Mouse (Mus musculus) forebrain, embryonic 13.5 days (tissue): ENCODE data around the gene C1ql4. TPM values are rescaled to one million over a fixed set of nuclear protein-coding genes. Genes with fewer than 3 reads are reported as not detected.

ENCODE experiments used
- ATAC-seq: fragments of 200-750 bp; cut with Nextera tagmentation; 2 replicates; pipeline ENCODE4 v1.8.0; 2017
- H3K27ac ChIP-seq: fragments of 300-500 bp; sonication (generic); 2 replicates; pipeline ENCODE4 v1.5.1; 2015; ENCODE audit warnings: inconsistent platforms, mild to moderate bottlenecking, moderate library complexity
- H3K27me3 ChIP-seq: fragments of 300-500 bp; sonication (generic); 2 replicates; pipeline ENCODE4 v1.6.1; 2015; ENCODE audit warnings: mild to moderate bottlenecking, inconsistent platforms
- H3K36me3 ChIP-seq: fragments of 300-500 bp; sonication (generic); 2 replicates; pipeline ENCODE4 v1.6.1; 2015; ENCODE audit warnings: mild to moderate bottlenecking, inconsistent platforms; ENCODE audit not compliant: poor library complexity, severe bottlenecking
- H3K4me1 ChIP-seq: fragments of 300-500 bp; sonication (generic); 2 replicates; pipeline ENCODE4 v1.6.1; 2015; ENCODE audit warnings: inconsistent platforms
- H3K4me2 ChIP-seq: fragments of 300-500 bp; sonication (generic); 2 replicates; pipeline ENCODE4 v1.6.1; 2015; ENCODE audit warnings: inconsistent platforms, mild to moderate bottlenecking, moderate library complexity
- H3K4me3 ChIP-seq: fragments of 300-500 bp; sonication (generic); 2 replicates; pipeline ENCODE4 v1.5.1; 2015; ENCODE audit warnings: mild to moderate bottlenecking, inconsistent platforms
- H3K9ac ChIP-seq: fragments of 300-500 bp; sonication (generic); 2 replicates; pipeline ENCODE4 v1.6.1; 2015; ENCODE audit warnings: mild to moderate bottlenecking, inconsistent platforms
- H3K9me3 ChIP-seq: fragments of 300-500 bp; sonication (generic); replicated peaks from 2 replicates; pipeline ENCODE4 v1.6.1; 2016; ENCODE audit warnings: inconsistent platforms
- WGBS: fragments of 180-500 bp; shearing (Covaris S2); methylation state at CpG from one replicate; pipeline ENCODE4 v1.1.7; 2015; 5-methylcytosine and 5-hydroxymethylcytosine counted together
- microRNA-seq: library from miRNA; unstranded; fragments of <30 nt; microRNA quantifications from one replicate; pipeline ENCODE4, GENCODE M21; 2016
- polyA plus RNA-seq: library from polyadenylated mRNA; unstranded; fragments of >200 nt; fragmentation: Nextera tagmentation; extraction: Ambion mirVana; gene quantifications from 2 replicates; pipeline ENCODE4 v1.2.1, GENCODE M21; 2015

The C1ql4 gene
- polyA plus RNA-seq, 1 experiment from 2014 or later = not detected

DNA sequence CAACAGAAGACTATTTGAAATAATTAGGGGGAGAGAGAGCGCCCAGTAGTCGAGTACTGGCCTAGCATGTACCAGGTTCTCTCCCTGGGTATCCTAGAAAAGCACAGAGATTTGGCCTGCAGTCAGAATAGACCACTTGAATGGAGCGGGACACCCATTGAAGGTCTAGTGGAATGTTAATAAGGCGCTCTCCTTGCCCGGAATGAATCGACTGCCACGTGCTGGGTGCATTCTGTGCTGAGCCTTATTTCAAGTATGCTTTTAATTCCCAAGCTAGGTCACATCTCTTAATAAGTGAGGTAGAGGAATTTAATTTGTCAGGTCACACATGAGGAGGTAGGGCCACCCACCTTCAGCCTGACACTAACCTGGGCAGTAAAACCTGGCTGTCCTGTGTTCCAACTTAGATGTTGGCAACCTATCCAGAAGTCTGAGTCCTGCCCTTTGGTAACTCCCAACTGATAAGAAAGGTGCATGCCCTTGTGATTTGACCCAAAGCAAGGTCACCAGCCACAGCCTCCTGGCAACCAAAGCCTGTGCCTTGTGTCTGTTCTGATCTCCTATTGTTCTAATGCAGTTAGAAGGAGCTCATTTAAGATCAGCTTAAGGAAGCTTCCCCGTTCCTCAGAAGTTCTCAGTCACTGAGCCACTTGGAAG, 51.2 kb downstream of the C1ql4 start:
- WGBS = 79% methylated on average over 8 of the region's 8 CpGs
- Histone ChIP-seq H3K27ac (no peak overlapping the region), H3K9ac (no peak overlapping the region), H3K27me3 (no peaks in the 10 kb centered on the region), H3K9me3 (no peaks in the 10 kb centered on the region), H3K4me2 (no peak overlapping the region), H3K36me3 (peaks cover 33% of the 10 kb centered on the region), H3K4me1 (peaks cover 35% of the 10 kb centered on the region), H3K4me3 (no peak overlapping the region)
- ATAC-seq = no peak

DNA sequence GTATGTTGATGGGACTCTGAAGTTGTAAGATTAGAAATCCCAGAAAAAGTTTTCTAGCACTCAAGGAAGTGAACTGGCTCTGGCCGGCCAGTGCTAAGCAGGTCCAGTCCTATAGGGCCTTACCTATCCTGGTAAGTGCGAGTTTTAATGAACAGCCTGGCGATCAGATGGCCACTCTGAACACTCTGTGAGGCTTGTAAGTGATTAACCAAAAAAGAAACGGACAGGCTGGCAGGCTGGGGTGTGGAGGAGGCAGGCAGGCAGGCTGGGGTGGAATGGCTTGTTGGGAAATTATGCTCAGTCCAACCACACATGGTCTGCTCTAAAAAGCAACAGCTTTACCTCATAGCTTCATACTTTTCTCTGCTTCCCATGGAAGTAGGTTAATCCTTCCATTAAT, 52.2 kb downstream of the C1ql4 start:
- Histone ChIP-seq H3K4me2 (no peak overlapping the region), H3K27me3 (no peaks in the 10 kb centered on the region), H3K4me3 (no peak overlapping the region), H3K4me1 (peaks cover 31% of the 10 kb centered on the region), H3K9ac (no peak overlapping the region), H3K9me3 (no peaks in the 10 kb centered on the region), H3K27ac (no peak overlapping the region), H3K36me3 (peaks cover 33% of the 10 kb centered on the region)
- no peak for ATAC-seq
- 85% methylated on average over 4 of the region's 4 CpGs for WGBS

Small RNA genes within 50 kb of the gene (microRNA-seq; reads per million reads assigned to microRNA genes)
- gene Mir6960 = 3.5 reads per million, percentile 7 among the genes with 10 or more reads in this experiment

Other genes with a start within 250 kb of the C1ql4 start
- 13.7 and 14.3 TPM in 2 replicates for gene Kmt2d, start 216.6 kb downstream of the C1ql4 start, polyA plus RNA-seq
- gene Rhebl1, start 193.3 kb downstream of the C1ql4 start, polyA plus RNA-seq = 31.7 and 33.0 TPM in 2 replicates
- 0.22 and 0.28 TPM in 2 replicates for gene Dhh, start 189.3 kb downstream of the C1ql4 start, polyA plus RNA-seq
- gene Lmbr1l, start 169.6 kb downstream of the C1ql4 start, polyA plus RNA-seq = 39.8 and 47.1 TPM in 2 replicates
- gene Tuba1b, start 153.3 kb downstream of the C1ql4 start, polyA plus RNA-seq = 1,607 and 1,715 TPM in 2 replicates
- not detected in 2 replicates for gene Gm49450, start 134.3 kb downstream of the C1ql4 start, polyA plus RNA-seq
- 10,586 and 11,102 TPM in 2 replicates for gene Tuba1a, start 134.1 kb downstream of the C1ql4 start, polyA plus RNA-seq
- gene Tuba1c, start 57.9 kb downstream of the C1ql4 start, polyA plus RNA-seq = 97.6 and 102 TPM in 2 replicates
- 0.94 and 1.6 TPM in 2 replicates for gene Prph, start 32.6 kb downstream of the C1ql4 start, polyA plus RNA-seq
- 37.8 and 38.6 TPM in 2 replicates for gene Troap, start 13.2 kb downstream of the C1ql4 start, polyA plus RNA-seq
- gene Dnajc22, start 5.4 kb upstream of the C1ql4 start, polyA plus RNA-seq = 0.25 and 0.84 TPM in 2 replicates
- 44.6 and 46.2 TPM in 2 replicates for gene Spats2, start 38.1 kb upstream of the C1ql4 start, polyA plus RNA-seq
- gene Kcnh3, start 137.0 kb upstream of the C1ql4 start, polyA plus RNA-seq = 2.3 and 2.5 TPM in 2 replicates
- 198 and 213 TPM in 2 replicates for gene Mcrs1, start 164.1 kb upstream of the C1ql4 start, polyA plus RNA-seq
- gene Prpf40b, start 207.3 kb upstream of the C1ql4 start, polyA plus RNA-seq = 98.6 and 107 TPM in 2 replicates
- 0.28 TPM in 1 of 2 replicates, not detected in the other for gene Fam186b, start 208.1 kb upstream of the C1ql4 start, polyA plus RNA-seq